Mouse (Mus musculus): ENCODE results near the gene Ciapin1. TPM values are rescaled to one million over a fixed set of nuclear protein-coding genes. Genes with fewer than 3 reads are reported as not detected.

Gene Ciapin1
- 100 to 1,000 TPM in 1 of 2 experiments, 10 to 100 TPM in 1; 93.7 to 120 TPM for polyA plus RNA-seq (2017; shearing (Covaris generic))

DNA sequence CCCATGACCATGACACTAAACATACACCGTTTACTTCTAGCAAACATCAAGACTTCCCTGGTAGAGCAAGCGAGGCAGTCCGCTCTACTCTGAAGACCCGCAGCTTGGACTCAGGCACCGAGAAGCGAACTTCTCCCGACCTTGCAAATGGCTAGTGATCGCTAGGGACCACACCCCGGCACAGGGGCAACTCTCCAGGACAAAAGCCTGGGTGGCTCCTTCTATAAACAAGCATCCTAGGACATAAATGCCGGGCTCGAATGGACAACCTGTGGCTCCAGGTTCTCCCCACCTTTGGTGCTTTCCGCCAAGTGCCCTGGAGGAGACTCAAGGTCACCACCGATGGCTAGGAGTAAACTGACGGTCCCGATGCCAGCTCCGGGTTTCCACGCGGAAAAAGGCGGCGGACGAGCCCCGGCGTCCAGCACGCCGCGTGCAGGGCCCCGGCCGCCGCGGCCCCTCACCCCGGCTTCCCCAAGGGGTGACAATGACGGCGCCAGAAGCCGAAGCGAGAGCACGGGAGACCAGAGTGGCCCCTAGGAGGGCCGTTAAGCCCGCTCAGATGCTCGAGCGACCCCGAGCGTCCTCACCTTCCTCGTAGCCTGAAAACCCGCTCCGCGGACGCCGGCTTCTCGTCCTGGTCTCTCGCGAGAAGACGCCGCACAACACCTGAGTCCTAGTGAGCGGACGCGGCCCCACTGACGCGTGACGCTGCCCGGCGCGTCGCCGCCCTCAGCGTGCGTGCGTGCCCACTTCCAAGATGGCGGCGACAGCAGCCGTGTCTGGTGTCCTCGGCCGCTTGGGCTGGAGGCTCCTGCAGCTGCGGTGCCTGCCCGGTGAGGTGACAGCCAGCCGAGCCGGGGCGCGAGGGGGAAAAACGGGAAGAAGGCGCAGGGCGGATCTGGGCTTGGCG is at the start of gene Ciapin1, which contains the start of gene Coq9:
Gene Ciapin1, minus strand, starts transcription at position 697 of the 913 bp plus-strand sequence.
Gene Coq9, plus strand, starts transcription at position 660 of the 913 bp plus-strand sequence.
- ATAC-seq, result peak; percentile 98

DNA sequence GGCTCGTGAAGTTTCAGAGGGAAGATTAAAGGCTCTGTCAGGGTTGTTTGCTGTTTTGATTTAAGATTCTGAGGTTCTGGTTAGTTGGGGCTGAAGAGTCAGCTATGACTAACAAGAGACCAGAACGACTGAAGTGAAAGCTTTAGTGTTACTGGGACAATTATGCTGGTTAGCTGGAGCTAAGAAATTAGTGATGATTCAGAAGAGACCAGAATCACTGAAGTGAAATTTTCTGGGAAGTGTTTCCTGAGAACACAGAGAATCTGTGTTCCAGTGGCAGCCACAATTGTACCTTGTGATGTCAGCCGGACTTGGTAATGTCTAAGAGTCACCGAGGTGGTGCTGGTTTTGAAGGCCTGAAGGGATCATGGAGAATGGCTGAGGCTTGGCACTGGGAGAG is 42.6 kb upstream of the Ciapin1 start:
- ATAC-seq, result no peak

DNA sequence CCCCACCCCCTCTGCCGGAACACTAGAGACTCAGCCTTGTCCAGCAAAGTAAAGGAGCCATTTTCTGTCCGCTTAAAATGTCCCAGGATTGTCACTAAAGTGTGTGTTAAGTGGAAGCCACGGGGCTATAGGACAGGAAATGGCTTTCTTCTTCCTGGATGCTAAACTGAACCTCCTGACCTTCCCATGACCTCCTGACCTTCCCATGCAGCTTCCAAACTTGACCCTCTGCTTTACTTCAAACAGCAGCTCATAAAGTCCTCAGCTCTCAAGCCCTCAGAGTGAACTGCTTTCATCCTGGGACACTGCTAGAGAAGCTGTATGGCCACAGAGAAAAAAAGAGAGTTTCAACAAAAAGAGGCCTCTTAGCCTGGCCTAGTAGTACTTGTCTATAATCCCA is 38.7 kb upstream of the Ciapin1 start:
- no peak for ATAC-seq

DNA sequence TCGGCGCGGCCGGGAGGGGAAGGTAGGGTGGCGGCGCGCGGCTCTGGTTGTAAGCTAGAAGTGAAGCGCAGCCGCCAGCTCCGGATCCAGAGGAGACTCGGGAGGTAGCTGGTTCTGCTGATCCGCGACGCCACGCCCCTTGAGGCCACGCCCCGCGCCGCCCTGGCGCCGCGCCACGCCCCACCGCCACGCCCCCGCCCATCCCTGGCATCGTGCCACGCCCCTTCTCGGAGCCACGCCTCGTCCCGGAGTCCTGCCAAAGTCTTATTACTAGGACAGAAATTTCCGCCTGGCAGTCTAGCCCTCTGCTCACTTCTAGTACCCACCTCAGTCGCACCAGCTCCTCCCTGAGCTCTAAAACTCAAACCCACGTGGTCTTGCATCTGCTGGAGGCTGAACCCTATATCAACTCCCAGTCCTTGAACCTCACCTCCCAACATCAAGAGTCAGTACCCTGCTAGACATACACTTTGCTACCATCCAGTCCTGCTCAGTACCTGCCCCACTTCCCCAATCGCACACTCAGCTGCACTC is 38.1 kb upstream of the Ciapin1 start, which contains the start of gene Dok4:
Gene Dok4, minus strand, starts transcription at position 134 of the 534 bp plus-strand sequence.
- ATAC-seq, result peak; percentile 75

DNA sequence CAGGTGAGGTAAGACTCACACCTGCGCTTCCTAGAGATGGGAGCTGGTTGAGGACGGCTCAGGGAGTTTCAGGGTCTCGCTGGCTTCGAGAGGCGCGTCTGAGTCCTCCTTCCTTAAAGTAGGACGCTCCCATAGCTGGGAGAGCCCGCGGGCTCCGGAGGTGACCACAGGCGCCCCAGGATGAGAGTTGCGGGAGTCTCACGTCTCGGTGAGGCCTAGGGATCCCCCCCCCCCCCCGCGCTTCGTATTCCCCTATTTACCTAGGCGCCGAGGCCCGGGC is 37.7 kb upstream of the Ciapin1 start:
- ATAC-seq, result no peak

DNA sequence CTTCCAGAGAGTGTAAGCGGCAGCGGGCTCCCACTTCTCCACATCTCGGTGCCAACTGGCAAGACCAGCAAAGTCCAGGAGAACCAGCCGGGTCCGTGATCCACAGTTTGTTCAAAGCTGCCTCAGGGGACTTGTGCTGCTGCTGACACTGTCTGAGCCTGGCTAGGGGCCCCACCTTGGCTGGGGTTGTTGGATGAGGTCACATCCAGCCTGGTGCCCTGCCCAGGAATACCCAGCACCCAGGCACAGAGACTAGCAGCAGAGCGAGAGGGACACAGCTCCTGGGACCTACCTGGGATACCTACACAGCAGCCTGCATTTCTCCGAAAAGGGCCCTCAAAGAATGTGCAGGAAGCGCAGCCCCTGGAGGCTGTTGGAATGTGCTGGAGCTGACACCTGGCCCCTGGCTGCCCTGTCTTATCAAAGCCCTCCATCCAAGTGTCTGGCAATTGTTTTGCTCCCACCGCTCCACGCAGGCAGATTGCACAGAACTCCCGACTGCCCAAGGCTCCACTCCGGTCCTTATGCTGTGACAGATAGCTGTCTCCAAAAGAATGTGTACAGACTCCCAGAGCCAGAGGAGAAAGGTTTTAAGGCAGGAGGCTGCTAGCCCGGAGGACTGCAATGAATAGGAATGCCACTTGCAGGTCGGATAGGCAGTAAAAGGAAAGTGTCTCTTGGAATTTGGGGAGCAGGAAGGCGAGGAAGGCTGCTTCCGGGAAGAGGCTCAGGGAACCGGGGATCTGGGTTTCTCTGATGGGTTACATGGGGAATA is 37.1 kb upstream of the Ciapin1 start:
- ATAC-seq, result no peak

DNA sequence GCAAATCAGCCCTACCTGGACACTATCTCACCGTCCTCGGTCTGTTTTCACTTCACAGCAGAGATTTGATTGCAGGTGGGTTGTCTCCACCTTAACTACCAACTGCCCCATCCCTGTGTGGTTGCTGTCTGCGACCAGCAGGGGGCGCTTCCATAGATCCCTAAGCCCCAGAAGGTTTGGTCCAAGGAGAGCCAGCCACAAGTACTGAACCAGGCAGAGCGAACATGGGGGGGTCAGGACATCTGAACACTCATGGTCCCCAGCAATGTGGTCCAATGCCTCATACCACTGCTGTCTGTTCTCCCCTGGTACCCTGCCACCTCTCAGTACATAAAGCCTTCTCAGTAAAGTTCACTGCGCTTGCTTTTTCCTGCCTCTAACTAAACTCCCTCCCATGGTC is 36.2 kb upstream of the Ciapin1 start:
- peak; percentile 41 for ATAC-seq

DNA sequence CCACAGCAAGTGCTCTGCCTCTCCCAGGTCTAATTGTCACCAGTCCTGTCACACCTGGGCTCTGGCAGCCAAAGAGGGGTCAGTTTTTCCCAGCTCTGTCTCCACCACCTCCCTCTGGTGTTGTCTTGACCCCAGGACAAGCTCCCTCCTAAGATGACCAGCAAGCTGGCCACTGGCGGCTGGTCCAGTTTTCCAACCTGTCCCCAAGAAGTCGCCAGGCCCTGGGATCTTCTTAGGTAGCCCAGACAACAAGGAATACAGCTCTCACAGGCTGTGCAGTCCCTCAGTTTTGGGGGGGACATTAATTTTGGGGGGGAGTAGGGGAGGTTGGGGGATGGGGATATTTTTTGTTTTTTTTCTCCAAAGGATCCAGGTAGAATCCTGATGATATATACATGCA is 34.4 kb upstream of the Ciapin1 start:
- ATAC-seq, result no peak

DNA sequence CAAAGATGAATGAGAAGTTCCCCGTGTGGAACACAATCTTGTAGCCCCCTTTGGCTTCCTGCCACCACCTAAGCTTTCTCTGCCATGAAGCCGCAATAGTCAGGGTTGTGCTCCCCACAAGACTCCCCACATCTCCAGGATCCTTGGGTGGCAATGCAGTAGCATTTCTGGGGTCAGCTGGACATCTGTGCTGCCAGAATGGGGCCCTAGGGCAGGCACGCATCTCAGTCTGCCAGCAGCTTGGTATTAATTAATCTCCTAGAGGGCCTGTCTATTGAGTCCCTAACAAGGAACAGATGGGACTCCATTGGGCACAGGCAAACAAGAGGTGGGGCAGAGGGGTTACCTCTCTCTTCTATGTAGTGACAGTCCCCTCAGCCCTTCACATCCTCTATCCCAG is 34.0 kb upstream of the Ciapin1 start:
- no peak for ATAC-seq

DNA sequence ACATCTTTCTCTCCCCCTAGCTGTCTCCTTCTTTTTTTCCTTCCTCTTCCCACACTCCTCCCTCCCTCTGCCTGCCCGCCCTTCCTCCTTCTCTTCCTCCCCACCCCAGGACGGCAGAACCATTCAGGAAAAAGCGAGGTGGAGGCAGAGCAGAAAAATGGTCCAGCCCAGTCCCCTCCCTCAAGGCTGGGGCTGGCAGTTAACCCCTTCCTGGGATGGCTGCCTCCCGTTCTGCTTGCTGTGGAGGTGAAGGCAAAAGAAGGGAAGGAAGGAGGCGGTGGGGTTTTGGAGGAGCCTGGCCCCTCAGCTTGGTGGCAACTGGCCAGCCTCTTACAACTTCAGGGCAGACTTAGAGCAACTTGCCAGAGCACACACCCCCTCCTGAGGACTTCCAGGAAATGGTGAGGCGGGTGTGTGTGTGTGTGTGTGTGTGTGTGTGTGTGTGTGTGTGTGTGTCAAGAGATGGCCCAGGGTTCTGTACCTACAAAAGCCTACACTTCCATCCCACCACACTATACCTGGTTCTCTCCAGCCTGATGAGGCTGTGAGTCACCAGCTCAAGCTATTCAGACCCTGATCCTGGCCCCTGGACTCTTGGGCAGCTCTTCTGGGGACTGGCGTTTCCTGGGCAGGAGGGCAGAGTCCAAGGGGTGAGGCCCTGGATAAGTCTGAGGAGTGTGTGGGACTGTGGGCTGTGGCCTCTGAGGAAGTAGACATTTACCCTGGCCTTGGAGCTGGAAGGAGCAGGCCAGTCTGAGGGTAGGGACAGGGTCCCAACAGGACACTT is 33.1 kb upstream of the Ciapin1 start:
- ATAC-seq, result peak; percentile 30

DNA sequence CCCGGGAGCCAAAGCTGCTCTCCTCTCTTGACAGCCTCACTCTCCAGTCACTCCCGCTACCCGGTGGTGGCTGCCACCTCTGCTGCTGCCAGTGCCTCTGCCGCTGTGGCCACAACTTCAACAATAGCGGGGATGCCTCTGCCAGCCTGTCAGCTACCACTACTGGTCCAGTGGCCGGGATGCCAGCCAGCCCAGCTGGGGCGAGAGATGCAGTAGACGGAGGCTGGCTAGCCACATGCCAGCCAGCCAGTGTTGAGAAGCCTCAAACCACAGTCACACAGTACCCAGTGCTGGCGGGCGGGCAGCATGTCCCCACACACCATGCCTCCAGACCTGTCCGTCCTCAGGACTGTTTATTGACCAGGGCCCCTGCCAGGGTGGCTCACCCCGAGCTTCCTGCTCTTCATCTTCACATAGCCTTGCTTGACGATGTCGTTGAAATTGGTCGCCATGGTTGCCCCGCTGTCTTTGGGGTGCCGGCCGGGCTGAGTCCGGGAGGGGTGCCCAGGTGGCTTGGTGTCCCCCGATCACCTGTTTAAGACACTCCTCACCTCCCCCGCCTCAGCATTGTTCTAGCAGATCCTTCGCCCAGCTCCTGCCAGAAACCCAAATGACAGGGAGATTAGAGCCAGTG is 32.4 kb upstream of the Ciapin1 start:
- no peak for ATAC-seq

DNA sequence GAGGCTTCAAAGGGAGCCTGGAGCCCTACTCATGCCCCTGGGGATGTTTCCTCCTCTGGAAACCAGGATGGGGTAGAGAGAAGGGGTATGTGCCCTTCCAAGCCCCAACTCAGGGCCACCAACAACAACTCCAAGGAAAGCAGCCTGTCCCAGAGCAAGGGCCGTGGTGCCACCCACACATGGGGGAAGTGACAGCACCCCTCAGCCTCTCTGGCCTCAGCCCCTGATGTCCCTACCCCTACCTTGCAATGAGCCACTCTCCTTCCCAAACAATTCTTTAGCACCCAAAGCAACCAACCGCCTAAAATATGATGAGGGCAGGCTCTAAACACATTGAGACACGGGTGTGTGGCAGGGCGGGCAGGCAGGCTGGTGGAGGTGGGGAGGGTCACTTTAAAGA is 31.8 kb upstream of the Ciapin1 start:
- ATAC-seq, result no peak

DNA sequence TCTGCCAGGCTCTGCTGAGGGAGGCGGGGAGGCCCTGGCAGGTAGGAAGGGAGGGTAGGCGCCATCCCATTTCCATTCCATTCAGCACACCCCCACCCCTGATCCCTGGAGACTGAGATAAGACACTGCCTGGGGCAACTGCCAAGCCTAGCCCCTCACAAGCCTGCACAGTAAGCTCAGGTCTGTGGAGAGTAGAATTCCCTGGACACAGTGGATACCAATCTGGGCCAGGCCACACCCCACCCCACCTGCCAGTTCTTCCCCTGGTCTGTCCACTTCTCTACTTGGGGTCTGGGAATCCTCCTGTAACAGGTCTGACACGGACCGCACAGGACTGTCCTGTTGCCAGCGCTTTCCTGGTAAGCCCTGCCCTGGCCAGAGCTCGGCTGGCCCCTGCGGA is 31.0 kb upstream of the Ciapin1 start:
- ATAC-seq, result no peak

DNA sequence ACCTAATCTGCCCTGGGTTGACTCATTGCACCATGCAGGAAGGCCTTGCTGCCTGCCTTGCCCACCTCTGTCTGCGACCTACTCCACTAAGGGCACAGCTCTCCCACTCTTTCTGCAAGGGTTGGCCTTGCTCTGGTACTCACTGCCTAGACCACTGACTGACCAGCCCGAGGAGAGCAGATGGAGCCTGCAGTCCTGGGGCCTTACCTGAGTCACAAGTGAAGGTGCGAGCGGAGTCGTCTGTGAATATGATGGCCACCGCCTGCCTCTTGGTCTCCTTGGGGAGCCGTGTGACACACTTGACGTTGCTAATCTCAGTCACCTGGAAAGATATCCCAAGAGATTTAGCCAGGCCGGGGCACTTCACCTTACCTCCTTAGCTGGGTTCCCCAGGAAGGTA is 28.8 kb upstream of the Ciapin1 start:
- ATAC-seq, result no peak

DNA sequence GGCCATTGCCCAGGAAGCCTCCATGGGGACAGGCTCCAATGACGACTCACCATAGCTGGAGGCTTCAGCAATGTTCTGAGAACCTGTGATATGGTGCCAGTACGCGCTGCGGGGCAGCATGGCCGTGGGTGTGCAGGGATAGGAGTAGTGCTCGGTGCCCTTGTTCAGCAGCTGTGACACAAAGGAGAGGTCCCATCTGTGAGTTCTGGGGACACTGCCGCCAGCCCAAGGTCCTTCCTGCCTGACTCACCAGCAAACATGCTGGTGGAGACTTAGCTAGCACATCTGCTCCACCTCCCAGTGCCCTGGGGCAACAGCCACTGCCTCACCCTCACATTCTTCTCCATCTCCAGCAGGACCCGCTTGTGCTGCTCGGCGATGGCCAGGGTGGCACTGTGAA is 27.1 kb upstream of the Ciapin1 start:
- no peak for ATAC-seq

DNA sequence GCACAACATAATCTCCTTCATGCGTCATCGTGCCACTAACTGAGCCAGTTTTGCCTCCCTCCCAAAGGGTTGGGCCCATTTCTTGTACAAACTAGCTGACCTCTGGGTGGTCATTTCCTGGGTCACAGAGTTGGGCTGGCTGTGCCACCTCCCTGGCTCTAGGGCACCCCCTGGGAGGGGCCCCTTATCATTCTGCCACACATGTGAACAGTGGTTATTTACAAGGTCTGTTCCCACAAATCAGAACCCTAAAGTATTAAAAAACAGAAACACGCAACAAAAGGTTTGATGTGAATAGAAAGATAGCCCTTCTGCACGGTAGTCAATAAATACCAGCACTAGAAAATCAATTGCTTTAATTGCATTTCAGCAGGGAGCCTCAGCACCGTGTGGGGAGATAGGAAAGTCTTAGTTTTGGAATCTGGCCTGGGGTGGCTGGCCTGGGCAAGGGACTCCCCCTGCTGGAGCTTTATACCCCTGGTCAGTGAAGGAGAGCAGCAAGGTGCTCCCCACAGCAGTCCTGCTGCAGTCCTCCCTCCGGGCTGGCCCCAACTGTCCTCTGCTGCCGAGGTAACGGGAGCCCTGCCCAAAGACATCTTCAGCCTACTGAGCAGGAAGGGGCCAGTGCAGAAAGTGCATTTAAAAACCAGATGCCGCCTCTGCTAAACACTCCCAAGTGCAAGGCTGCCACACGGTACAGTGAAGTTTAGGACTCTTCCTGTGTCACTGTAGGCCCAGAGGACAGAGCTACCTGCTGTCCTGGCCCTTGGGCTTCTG is 25.9 kb upstream of the Ciapin1 start:
- ATAC-seq, result no peak

DNA sequence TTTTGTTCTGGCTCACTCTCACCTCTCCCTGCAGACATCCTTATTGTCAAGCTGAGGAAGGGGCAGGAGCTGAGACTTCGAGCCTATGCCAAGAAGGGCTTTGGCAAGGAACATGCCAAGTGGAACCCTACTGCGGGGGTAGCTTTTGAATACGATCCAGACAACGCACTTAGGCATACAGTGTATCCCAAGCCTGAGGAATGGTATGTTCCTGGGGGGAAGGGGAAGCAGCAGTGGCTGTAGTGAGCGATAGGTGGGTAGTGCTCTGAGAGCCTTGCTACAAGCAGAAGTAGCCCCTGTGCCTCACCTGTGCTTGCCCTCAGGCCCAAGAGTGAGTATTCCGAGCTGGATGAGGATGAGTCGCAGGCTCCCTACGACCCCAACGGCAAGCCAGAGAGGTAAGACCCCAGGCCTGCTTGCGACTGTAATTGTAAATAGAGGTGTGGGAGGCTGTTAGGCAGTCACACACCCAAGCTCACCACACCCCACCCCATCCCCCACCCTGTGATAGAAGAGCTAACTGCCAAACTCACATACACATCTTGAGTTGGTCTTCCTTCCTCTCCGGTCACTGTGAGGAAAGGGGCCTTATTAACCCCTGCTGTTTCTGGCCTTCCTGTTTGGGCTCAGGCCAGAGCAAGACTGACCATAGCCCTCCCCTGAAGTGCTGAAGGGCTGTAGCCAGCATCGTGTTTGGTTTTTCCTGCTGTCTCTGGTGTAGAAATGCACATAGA is 24.5 kb upstream of the Ciapin1 start:
- ATAC-seq, result no peak

DNA sequence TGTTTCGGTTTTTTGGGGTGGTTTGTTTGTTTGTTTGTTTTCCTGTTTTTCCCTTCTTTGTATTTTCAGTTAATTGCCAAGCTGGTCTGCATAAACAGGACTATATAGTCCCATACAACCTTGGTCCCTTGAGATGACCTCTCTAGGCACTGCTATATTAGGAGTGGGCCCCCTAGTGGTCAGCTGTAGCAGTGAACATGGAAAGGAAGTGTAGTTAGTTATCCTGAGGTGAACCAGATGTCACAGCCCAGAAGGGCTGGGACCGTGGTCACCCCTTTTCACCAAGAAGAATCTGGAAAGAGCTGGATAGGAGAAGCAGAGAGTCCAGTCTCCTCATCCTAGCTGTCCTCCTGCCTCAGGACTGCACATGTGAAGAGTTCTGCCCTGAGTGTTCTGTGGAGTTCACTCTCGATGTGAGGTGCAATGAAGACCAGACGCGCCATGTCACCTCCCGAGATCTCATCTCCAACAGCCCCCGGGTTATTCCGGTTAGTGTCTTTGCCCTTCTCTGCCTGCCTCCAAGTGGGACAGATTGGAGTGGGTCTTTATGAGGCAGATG is 23.3 kb upstream of the Ciapin1 start:
- ATAC-seq, result peak; percentile 50

DNA sequence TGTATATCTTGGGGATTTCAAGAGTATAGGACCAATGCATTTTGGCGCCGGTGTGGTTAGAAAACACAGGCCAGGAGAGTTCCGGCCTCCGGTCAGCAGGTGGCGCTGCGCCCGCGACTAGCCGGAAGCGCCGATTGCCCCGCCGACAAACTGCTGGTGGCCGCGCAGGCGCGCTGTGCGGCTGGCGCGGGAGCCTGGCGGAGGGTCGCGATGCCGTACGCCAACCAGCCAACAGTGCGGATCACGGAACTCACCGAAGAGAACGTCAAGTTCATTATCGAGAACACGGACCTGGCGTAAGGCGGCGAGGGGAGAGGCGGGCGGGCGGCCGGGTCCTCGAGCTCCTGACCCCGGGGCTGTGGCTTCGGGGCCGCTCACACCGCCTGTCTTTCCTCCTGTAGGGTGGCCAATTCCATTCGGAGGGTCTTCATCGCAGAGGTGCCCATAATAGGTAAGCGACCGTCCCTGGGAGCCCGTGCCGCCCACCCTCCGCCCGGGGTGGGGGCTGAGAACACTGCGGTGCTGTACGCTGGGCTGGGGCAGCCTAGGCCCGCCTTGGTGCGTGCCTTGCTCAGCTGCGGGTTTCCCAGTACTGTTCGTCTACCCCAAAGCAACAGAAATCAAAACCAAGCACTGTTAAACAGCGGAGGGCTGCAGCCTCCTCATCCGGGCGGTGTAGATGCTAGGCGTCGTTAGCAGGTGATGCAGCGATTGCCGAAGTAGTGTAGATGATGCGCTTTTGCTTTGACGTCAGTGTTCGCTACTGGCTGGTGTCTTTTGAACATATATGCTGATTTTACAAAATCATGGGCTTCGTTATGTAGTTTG is 19.4 kb upstream of the Ciapin1 start, which contains the start of gene Polr2c:
Gene Polr2c, plus strand, starts transcription at position 105 of the 828 bp plus-strand sequence.
- ATAC-seq, result peak; percentile 72
